Mouse (Mus musculus) gastrocnemius, postnatal 10 days (tissue): ENCODE data around the gene Tnni1. TPM values are rescaled to one million over a fixed set of nuclear protein-coding genes. Genes with fewer than 3 reads are reported as not detected.

ENCODE experiments used
- DNase-seq: peaks from one replicate; pipeline ENCODE4 v3.0.0; 2021; ENCODE audit warnings: mixed read lengths
- total RNA-seq, 2 experiments: library from RNA; stranded (reverse); gene quantifications; 2 replicates each; pipeline ENCODE4 v1.2.3; 2021

The Tnni1 gene
- total RNA-seq, 2 experiments from 2014 or later, result 162 to 214 TPM

GRCm38 (mm10) chr1:135810180-135810579, 30.9 kb downstream of the Tnni1 start:
- no peak for DNase-seq

GRCm38 (mm10) chr1:135811016-135811646, 31.9 kb downstream of the Tnni1 start:
- DNase-seq, result peak; percentile 92

- DNase-seq, result no peak
Measured at GRCm38 (mm10) chr1:135812205-135812604, 33.0 kb downstream of the Tnni1 start.

- no peak for DNase-seq
Measured at GRCm38 (mm10) chr1:135812618-135813017, 33.4 kb downstream of the Tnni1 start.

- DNase-seq, result no peak
Measured at GRCm38 (mm10) chr1:135813071-135813470, 33.8 kb downstream of the Tnni1 start.

- DNase-seq, result no peak
Measured at GRCm38 (mm10) chr1:135813687-135814395, 34.6 kb downstream of the Tnni1 start.

GRCm38 (mm10) chr1:135814531-135814930, 35.3 kb downstream of the Tnni1 start:
- no peak for DNase-seq

- no peak for DNase-seq
Measured at GRCm38 (mm10) chr1:135817595-135817994, 38.4 kb downstream of the Tnni1 start.

GRCm38 (mm10) chr1:135818481-135819086, 39.4 kb downstream of the Tnni1 start, which contains the start of gene Lad1:
TSS of gene Lad1 (plus strand) at chr1:135818598.
- no peak for DNase-seq

GRCm38 (mm10) chr1:135820071-135820470, 40.8 kb downstream of the Tnni1 start:
- DNase-seq, result no peak

GRCm38 (mm10) chr1:135820736-135821364, 41.6 kb downstream of the Tnni1 start:
- DNase-seq, result no peak

GRCm38 (mm10) chr1:135821780-135822179, 42.5 kb downstream of the Tnni1 start:
- no peak for DNase-seq

GRCm38 (mm10) chr1:135828918-135829317, 49.7 kb downstream of the Tnni1 start:
- DNase-seq, result no peak

- no peak for DNase-seq
Measured at GRCm38 (mm10) chr1:135834206-135834859, 55.1 kb downstream of the Tnni1 start.

- DNase-seq, result no peak
Measured at GRCm38 (mm10) chr1:135834983-135835382, 55.7 kb downstream of the Tnni1 start.

GRCm38 (mm10) chr1:135835716-135836483, 56.7 kb downstream of the Tnni1 start, which contains the start of gene Tnnt2:
TSS of gene Tnnt2 (plus strand) at chr1:135836354.
- DNase-seq, result no peak

GRCm38 (mm10) chr1:135838626-135839025, 59.4 kb downstream of the Tnni1 start:
- no peak for DNase-seq

GRCm38 (mm10) chr1:135839065-135839464, 59.8 kb downstream of the Tnni1 start:
- no peak for DNase-seq

GRCm38 (mm10) chr1:135840675-135841395, 61.6 kb downstream of the Tnni1 start:
- no peak for DNase-seq

GRCm38 (mm10) chr1:135843519-135844262, 64.5 kb downstream of the Tnni1 start:
- no peak for DNase-seq
